Mouse (Mus musculus) heart, adult 2 months (tissue): ENCODE measurements around the gene Gramd1b.

Experiments used
- CTCF ChIP-seq: fragments of 200-600 bp; IDR thresholded peaks from 2 replicates; pipeline ENCODE4 v1.8.1; 2022; ENCODE audit warnings: antibody characterized with exemption, mild to moderate bottlenecking, moderate library complexity
- POLR2A ChIP-seq: fragments of 200-500 bp; IDR thresholded peaks from 2 replicates; pipeline ENCODE4 v1.6.1; 2011; ENCODE audit warnings: mild to moderate bottlenecking, low read depth, low read length, control low read depth; ENCODE audit not compliant: insufficient read depth

DNA sequence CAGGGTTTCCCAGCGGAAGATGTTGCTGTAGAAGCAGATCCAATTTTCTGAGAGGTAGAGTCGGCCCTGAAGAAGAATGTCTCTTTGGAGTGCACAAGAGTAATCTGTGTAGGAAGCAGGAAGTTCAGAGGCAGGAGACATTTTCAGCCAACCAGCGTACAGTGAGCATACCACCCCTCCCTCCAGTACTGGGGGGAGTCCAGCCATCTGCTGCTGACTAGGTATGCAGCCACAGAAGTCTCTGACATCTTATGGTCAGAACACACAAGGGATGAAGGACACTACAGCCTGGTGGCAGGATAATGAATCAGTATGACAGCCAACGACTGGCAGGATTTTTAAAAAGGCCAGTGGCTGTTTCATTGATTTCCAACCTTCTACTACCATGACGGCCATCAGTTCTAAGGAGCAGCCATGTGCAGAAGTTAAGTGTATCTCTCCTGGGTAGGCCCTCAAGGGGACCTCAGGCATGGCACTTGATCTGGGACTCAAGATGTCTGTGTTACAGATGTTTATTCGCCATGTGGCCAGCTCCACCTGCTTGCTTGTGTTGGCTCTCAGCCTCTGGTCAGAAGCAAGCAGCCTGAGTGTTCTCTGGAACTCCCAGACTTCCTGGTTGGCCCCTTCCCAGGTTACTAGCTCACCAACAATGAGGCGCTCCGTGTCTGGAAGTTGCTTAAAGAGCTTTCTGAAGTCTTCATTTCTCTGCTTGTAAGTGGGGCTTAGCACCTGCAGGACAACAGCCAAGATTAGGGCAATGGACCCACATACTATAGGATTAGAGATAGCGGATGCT is 214.1 kb downstream of the Gramd1b start:
- TF ChIP-seq CTCF (no peak), POLR2A (no peak)
